Mouse (Mus musculus) CH12.LX (cell line): ENCODE results near the gene Mypop. TPM values are rescaled to one million over a fixed set of nuclear protein-coding genes. Genes with fewer than 3 reads are reported as not detected.

Source experiments
- DNase-seq: peaks from one replicate; pipeline ENCODE4 v3.0.0-alpha.2; 2013; ENCODE audit errors: extremely low read depth
- H3K27ac ChIP-seq: 2 replicates; pipeline ENCODE4 v1.5.1; 2012; ENCODE audit warnings: low read depth, mild to moderate bottlenecking, control low read depth, moderate library complexity; ENCODE audit not compliant: insufficient read depth
- H3K27me3 ChIP-seq: replicated peaks from 2 replicates; pipeline ENCODE3; 2012; ENCODE audit warnings: inconsistent platforms
- H3K36me3 ChIP-seq, 2 experiments: replicated peaks in 1 of 2; 2 replicates each; pipeline versions ENCODE3 to v1.6.1; 2012; ENCODE audit warnings: inconsistent platforms in 1 of 2, low read length in 1 of 2, mild to moderate bottlenecking in 1 of 2, mixed read lengths in 1 of 2, moderate library complexity in 1 of 2; ENCODE audit not compliant: control insufficient read depth in 1 of 2, insufficient read depth in 1 of 2
- H3K4me1 ChIP-seq, 2 experiments: 2 replicates each; pipeline ENCODE4 v1.6.1; 2012; ENCODE audit warnings: inconsistent platforms in 1 of 2, moderate library complexity in 1 of 2; ENCODE audit not compliant: insufficient read depth in 2 of 2, control insufficient read depth in 1 of 2
- H3K4me2 ChIP-seq: 2 replicates; pipeline ENCODE4 v1.6.1; 2012; ENCODE audit warnings: low read depth, mild to moderate bottlenecking, control low read depth; ENCODE audit not compliant: poor library complexity, insufficient read depth, severe bottlenecking
- H3K4me3 ChIP-seq, 3 experiments: fragments of 150-350 bp in 1 of 3; sonication (generic) in 1 of 3; replicated peaks in 1 of 3; 2 replicates each; pipeline versions ENCODE3 to v1.5.1; 2011 to 2012; ENCODE audit warnings: low read depth in 2 of 3, low read length in 2 of 3, mild to moderate bottlenecking in 2 of 3, moderate library complexity in 2 of 3, control low read depth in 1 of 3, improper control_type of control experiment in 1 of 3, inconsistent platforms in 1 of 3, mixed read lengths in 1 of 3; ENCODE audit not compliant: poor library complexity in 1 of 3
- H3K79me2 ChIP-seq: replicated peaks from 2 replicates; pipeline ENCODE4 v1.6.1; 2012; ENCODE audit warnings: mild to moderate bottlenecking, moderate library complexity; ENCODE audit not compliant: control insufficient read depth, poor library complexity, insufficient read depth, severe bottlenecking; ENCODE audit errors: extremely low read depth
- H3K9ac ChIP-seq: 2 replicates; pipeline ENCODE4 v1.6.1; 2012; ENCODE audit warnings: low read depth, mild to moderate bottlenecking, control low read depth, moderate library complexity; ENCODE audit not compliant: insufficient read depth
- H3K9me3 ChIP-seq: replicated peaks from 2 replicates; pipeline ENCODE3; 2012; ENCODE audit warnings: low read length, inconsistent platforms, mixed read lengths
- CHD1 ChIP-seq: IDR thresholded peaks from 2 replicates; pipeline ENCODE4 v1.6.1; 2012; ENCODE audit warnings: low read depth, low read length, improper control_type of control experiment, inconsistent platforms
- CHD2 ChIP-seq: IDR thresholded peaks from 2 replicates; pipeline ENCODE4 v1.6.1; 2011; ENCODE audit warnings: low read length, improper control_type of control experiment
- ELF1 ChIP-seq: IDR thresholded peaks from 2 replicates; pipeline ENCODE4 v1.6.1; 2014; ENCODE audit warnings: low read depth, mild to moderate bottlenecking, inconsistent platforms, low read length, improper control_type of control experiment
- EP300 ChIP-seq: IDR thresholded peaks from 2 replicates; pipeline ENCODE4 v1.6.1; 2011; ENCODE audit warnings: low read length, improper control_type of control experiment
- ETS1 ChIP-seq: conservative IDR thresholded peaks from 2 replicates; pipeline ENCODE4 v1.6.1; 2012; ENCODE audit warnings: low read depth, mild to moderate bottlenecking, inconsistent platforms, low read length, improper control_type of control experiment, moderate library complexity
- GABPA ChIP-seq: IDR thresholded peaks from 2 replicates; pipeline ENCODE4 v1.6.1; 2012; ENCODE audit warnings: low read depth, low read length, improper control_type of control experiment, inconsistent platforms; ENCODE audit not compliant: insufficient replicate concordance
- HCFC1 ChIP-seq: IDR thresholded peaks from 2 replicates; pipeline ENCODE4 v1.6.1; 2012; ENCODE audit warnings: low read depth, mild to moderate bottlenecking, inconsistent platforms, low read length, improper control_type of control experiment
- IRF4 ChIP-seq: IDR thresholded peaks from 2 replicates; pipeline ENCODE4 v1.6.1; 2014; ENCODE audit warnings: low read depth, mild to moderate bottlenecking, inconsistent platforms, low read length, improper control_type of control experiment
- JUN ChIP-seq: IDR thresholded peaks from 2 replicates; pipeline ENCODE4 v1.6.1; 2011; ENCODE audit warnings: low read depth, mild to moderate bottlenecking, low read length, improper control_type of control experiment, moderate library complexity; ENCODE audit not compliant: insufficient read depth
- JUND ChIP-seq: conservative IDR thresholded peaks from 2 replicates; pipeline ENCODE4 v1.6.1; 2011; ENCODE audit warnings: low read depth, low read length, improper control_type of control experiment
- KAT2A ChIP-seq: IDR thresholded peaks from 2 replicates; pipeline ENCODE4 v1.6.1; 2012; ENCODE audit warnings: low read length, improper control_type of control experiment, inconsistent platforms; ENCODE audit not compliant: insufficient replicate concordance
- MAFK ChIP-seq: IDR thresholded peaks from 2 replicates; pipeline ENCODE4 v1.6.1; 2011; ENCODE audit warnings: low read length, improper control_type of control experiment; ENCODE audit not compliant: insufficient replicate concordance
- MAX ChIP-seq: IDR thresholded peaks from 2 replicates; pipeline ENCODE4 v1.6.1; 2011; ENCODE audit warnings: low read length, improper control_type of control experiment
- MAZ ChIP-seq: IDR thresholded peaks from 2 replicates; pipeline ENCODE4 v1.6.1; 2012; ENCODE audit warnings: low read depth, mild to moderate bottlenecking, inconsistent platforms, low read length, improper control_type of control experiment, moderate library complexity
- MYC ChIP-seq: IDR thresholded peaks from 2 replicates; pipeline ENCODE4 v1.6.1; 2011; ENCODE audit warnings: low read depth, mild to moderate bottlenecking, improper control_type of control experiment, low read length
- NRF1 ChIP-seq: IDR thresholded peaks from 2 replicates; pipeline ENCODE4 v1.6.1; 2014; ENCODE audit warnings: low read depth, mild to moderate bottlenecking, inconsistent platforms, low read length, improper control_type of control experiment, moderate library complexity
- PAX5 ChIP-seq: IDR thresholded peaks from 2 replicates; pipeline ENCODE4 v1.6.1; 2012; ENCODE audit warnings: low read length, inconsistent platforms, mixed read lengths
- POLR2A ChIP-seq: IDR thresholded peaks from 2 replicates; pipeline ENCODE4 v1.6.1; 2011; ENCODE audit warnings: low read depth, mild to moderate bottlenecking, improper control_type of control experiment, low read length
- POLR2AphosphoS2 ChIP-seq: IDR thresholded peaks from 2 replicates; pipeline ENCODE4 v1.6.1; 2011; ENCODE audit warnings: low read depth, low read length, improper control_type of control experiment
- RCOR1 ChIP-seq: conservative IDR thresholded peaks from 2 replicates; pipeline ENCODE4 v1.6.1; 2012; ENCODE audit warnings: low read depth, mild to moderate bottlenecking, inconsistent platforms, low read length, improper control_type of control experiment
- SIN3A ChIP-seq: IDR thresholded peaks from 2 replicates; pipeline ENCODE4 v1.6.1; 2012; ENCODE audit warnings: low read length, improper control_type of control experiment, inconsistent platforms
- SMC3 ChIP-seq: IDR thresholded peaks from 2 replicates; pipeline ENCODE4 v1.6.1; 2011; ENCODE audit warnings: low read depth, low read length, improper control_type of control experiment
- TBP ChIP-seq: conservative IDR thresholded peaks from 2 replicates; pipeline ENCODE4 v1.6.1; 2011; ENCODE audit warnings: low read depth, low read length, improper control_type of control experiment
- TCF12 ChIP-seq: IDR thresholded peaks from 2 replicates; pipeline ENCODE4 v1.6.1; 2014; ENCODE audit warnings: low read depth, mild to moderate bottlenecking, inconsistent platforms, low read length, improper control_type of control experiment
- UBTF ChIP-seq: IDR thresholded peaks from 2 replicates; pipeline ENCODE4 v1.6.1; 2012; ENCODE audit warnings: low read depth, mild to moderate bottlenecking, inconsistent platforms, low read length, improper control_type of control experiment, moderate library complexity
- USF1 ChIP-seq: IDR thresholded peaks from 2 replicates; pipeline ENCODE4 v1.6.1; 2014; ENCODE audit warnings: low read depth, mild to moderate bottlenecking, inconsistent platforms, low read length, improper control_type of control experiment
- USF2 ChIP-seq: conservative IDR thresholded peaks from 2 replicates; pipeline ENCODE4 v1.6.1; 2011; ENCODE audit warnings: low read depth, low read length, improper control_type of control experiment
- ZKSCAN1 ChIP-seq: IDR thresholded peaks from 2 replicates; pipeline ENCODE4 v1.6.1; 2012; ENCODE audit warnings: low read depth, inconsistent platforms, low read length, improper control_type of control experiment, borderline replicate concordance
- ZMIZ1 ChIP-seq: IDR thresholded peaks from 2 replicates; pipeline ENCODE4 v1.6.1; 2012; ENCODE audit warnings: low read depth, mild to moderate bottlenecking, inconsistent platforms, low read length, improper control_type of control experiment
- dilution Hi-C: fragments of 300-500 bp; cut with MboI; formaldehyde crosslinking; loops from 2 replicates; pipeline ENCODE4 v1.14.3; 2020; ENCODE audit warnings: low sequenced_read_pairs; ENCODE audit not compliant: extremely low pct_unique_long_range_greater_than_20kb, extremely low pct_ligation_motif_present
- in situ Hi-C: fragments of 300-500 bp; cut with MboI; formaldehyde crosslinking; loops from 3 replicates; pipeline ENCODE4 v1.14.3; 2019; ENCODE audit warnings: low sequenced_read_pairs, low pct_ligation_motif_present, low pct_unique_long_range_greater_than_20kb, mixed read lengths
- polyA plus RNA-seq: library from polyadenylated mRNA; unstranded; fragments of >175 nt; gene quantifications from 2 replicates; pipeline ENCODE4 v1.2.1, GENCODE M21; 2012; ENCODE audit warnings: low read depth; ENCODE audit not compliant: insufficient read length
- total RNA-seq, 2 experiments: library from RNA; depleted of rRNA; stranded (reverse); fragments of 300-350 nt in 1 of 2; fragments of >200 nt in 1 of 2; gene quantifications; 2 replicates each; pipeline ENCODE4 v1.2.3; 2012 to 2014

Gene Mypop
- total and polyA plus RNA-seq, 3 experiments: 1.2 to 4.7 (median 2.5) TPM

- TF ChIP-seq UBTF (no peak), ZKSCAN1 (no peak), SMC3 (no peak), POLR2A (no peak), SIN3A (no peak), PAX5 (no peak), RCOR1 (no peak), POLR2AphosphoS2 (no peak), NRF1 (no peak)
- Histone ChIP-seq H3K27ac (no peak overlapping the region), H3K9ac (peak overlapping the region; percentile 73), H3K79me2 (no peaks in the 10 kb centered on the region), H3K4me2 (peak overlapping the region; percentile 64), H3K9me3 (peaks cover 4% of the 10 kb centered on the region), H3K4me3 (peak overlapping the region in 2 of 3 experiments; percentile 49 to 62), H3K36me3 (peaks cover 8 to 38% of the 10 kb centered on the region in 2 experiments), H3K4me1 (peaks cover 9 to 57% of the 10 kb centered on the region in 2 experiments; a peak in 2 of 4 replicates), H3K27me3 (no peaks in the 10 kb centered on the region)
- dilution Hi-C loops: no loop called here
- in situ Hi-C loops: no loop called here
- DNase-seq: no peak
These were observed 11.1 kb downstream of the Mypop start for GRCm38 (mm10) chr7:19002115-19002514.

DNA sequence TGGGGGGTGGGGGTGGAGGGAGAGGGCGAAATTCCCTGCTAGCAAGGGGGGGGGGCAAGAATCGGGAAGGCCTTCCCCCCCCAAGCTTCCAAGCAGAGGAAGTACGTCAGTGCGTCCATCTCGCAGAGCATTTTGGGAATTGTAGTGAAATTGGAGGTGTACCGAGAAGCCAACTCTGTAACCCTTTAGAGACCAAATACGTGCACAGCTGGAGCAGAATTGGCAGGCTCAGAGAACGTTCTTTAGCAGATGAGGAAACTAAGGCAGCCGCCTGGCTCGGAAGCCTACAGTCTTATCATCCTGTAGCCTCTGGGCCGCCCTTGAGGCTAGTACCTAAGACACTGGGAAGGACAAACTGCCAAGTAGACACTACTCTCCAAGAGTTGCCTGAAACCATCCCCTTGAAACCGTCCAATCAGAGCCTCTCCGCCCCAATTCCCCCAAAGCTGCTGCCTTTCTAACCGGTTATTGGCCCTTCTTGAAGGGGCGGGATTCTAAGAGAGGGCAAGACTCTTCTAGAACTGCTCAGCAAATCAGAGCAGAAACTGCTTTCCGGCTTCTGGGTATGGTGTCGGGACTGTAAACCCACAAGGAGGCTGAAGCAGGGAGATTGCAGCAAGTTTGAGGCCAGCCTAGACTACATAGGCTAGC lies 11.9 kb downstream of the Mypop start:
- H3K9ac ChIP-seq: peak overlapping the region; percentile 73
- dilution Hi-C loops: no loop called here
- H3K27ac ChIP-seq: peak overlapping the region; percentile 46
- peaks cover 7 to 56% of the 10 kb centered on the region in 2 experiments; a peak in 2 of 4 replicates for H3K4me1 ChIP-seq
- in situ Hi-C loops: no loop called here
- peak overlapping the region; percentile 64 for H3K4me2 ChIP-seq
- no peaks in the 10 kb centered on the region for H3K79me2 ChIP-seq
- H3K27me3 ChIP-seq: no peaks in the 10 kb centered on the region
- H3K36me3 ChIP-seq: peaks cover 8 to 31% of the 10 kb centered on the region in 2 experiments
- H3K9me3 ChIP-seq: peaks cover 4% of the 10 kb centered on the region
- peak; percentile 96 for DNase-seq
- H3K4me3 ChIP-seq: peak overlapping the region; percentile 40 to 62 (median 49)
- no peak for TF ChIP-seq ZKSCAN1
- TF ChIP-seq ELF1: peak; percentile 48
- no peak for TF ChIP-seq JUN
- TF ChIP-seq POLR2A: peak; percentile 82
- TF ChIP-seq USF2: no peak
- no peak; the same call in 1 of the 2 replicates for TF ChIP-seq MAZ
- peak; percentile 47 for TF ChIP-seq IRF4
- peak; percentile 52; the same call in 1 of the 2 replicates for TF ChIP-seq MAFK
- peak; percentile 14; the same call in 1 of the 2 replicates for TF ChIP-seq TBP
- TF ChIP-seq UBTF: no peak
- TF ChIP-seq ETS1: no peak
- 0 out of 2 replicates have a peak, but pooled peaks have one; percentile 34 for TF ChIP-seq CHD1
- peak; percentile 93 for TF ChIP-seq HCFC1
- TF ChIP-seq MYC: no peak; the same call in 1 of the 2 replicates
- 0 out of 2 replicates have a peak, but pooled peaks have one; percentile 6 for TF ChIP-seq CHD2
- peak; percentile 28; the same call in 1 of the 2 replicates for TF ChIP-seq TCF12
- no peak for TF ChIP-seq USF1
- TF ChIP-seq RCOR1: 0 out of 2 replicates have a peak, but pooled peaks have one; percentile 46
- peak; percentile 57; the same call in 1 of the 2 replicates for TF ChIP-seq MAX
- TF ChIP-seq EP300: 0 out of 2 replicates have a peak, but pooled peaks have one; percentile 20
- TF ChIP-seq KAT2A: peak; percentile 96; the same call in 1 of the 2 replicates
- peak; percentile 71; the same call in 1 of the 2 replicates for TF ChIP-seq SIN3A
- peak; percentile 91 for TF ChIP-seq ZMIZ1
- peak; percentile 47; the same call in 1 of the 2 replicates for TF ChIP-seq GABPA
- TF ChIP-seq PAX5: no peak
- 0 out of 2 replicates have a peak, but pooled peaks have one; percentile 15 for TF ChIP-seq JUND
- TF ChIP-seq POLR2AphosphoS2: peak; percentile 29; the same call in 1 of the 2 replicates
